Mouse (Mus musculus) megakaryocyte, embryonic 14.5 days (primary cell): ENCODE data around the gene Anapc15-ps.

Source experiments
- FLI1 ChIP-seq: IDR thresholded peaks from 2 replicates; pipeline ENCODE4 v1.6.1; 2012; ENCODE audit warnings: low read length, inconsistent platforms, mixed read lengths
- GATA1 ChIP-seq: IDR thresholded peaks from 3 replicates; pipeline ENCODE4 v1.6.1; 2012; ENCODE audit warnings: mixed read lengths, low read length, inconsistent platforms, borderline replicate concordance

DNA sequence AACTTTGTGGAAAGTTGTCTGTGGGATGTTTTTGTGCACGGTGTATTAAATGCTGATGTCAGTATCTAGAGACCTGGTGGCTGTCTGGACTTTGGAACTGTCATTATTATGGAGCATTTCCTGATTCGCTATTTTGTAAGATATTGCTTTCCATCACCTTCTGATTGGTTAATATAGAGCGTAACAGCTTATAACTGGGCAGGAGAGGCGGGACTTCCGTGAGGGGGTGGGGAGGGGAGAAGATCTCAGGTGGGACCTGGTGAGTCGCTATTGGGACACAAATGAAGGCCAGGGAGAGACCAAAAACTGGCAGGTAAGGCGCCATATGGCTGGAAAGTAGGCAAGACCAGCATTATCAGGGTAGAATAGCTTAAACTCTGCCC lies 7.8 kb upstream of the Anapc15-ps start:
- no peak for TF ChIP-seq GATA1
- no peak for TF ChIP-seq FLI1
